Mouse (Mus musculus) lung, postnatal 14 days (tissue): ENCODE data around the gene Lim2.
A peak's percentile ranks its signal among the peaks of the same experiment; 100 is the strongest.

Source experiments
- DNase-seq: peaks from one replicate; pipeline ENCODE4 v3.0.0; 2021

Lim2 gene

DNA sequence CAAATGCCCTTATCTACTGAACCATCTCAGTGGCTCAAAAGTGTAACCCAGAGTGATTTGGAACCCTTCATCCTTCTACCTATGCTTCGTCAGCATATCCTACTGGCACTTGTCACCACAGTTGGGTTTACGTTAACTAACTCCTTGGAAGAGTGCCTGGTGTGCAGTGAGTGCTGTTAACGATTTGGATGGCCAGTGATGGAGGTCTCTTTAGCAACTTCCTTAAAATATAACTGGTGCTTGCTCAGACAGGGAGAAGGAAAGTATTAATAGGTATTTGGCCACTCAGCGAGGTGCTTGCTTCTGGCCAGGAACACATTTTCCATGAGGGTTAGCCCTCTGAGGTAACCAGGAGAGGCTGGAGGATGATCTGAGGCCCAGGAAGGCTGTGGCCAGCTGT, 20.3 kb downstream of the Lim2 start:
- no peak for DNase-seq

DNA sequence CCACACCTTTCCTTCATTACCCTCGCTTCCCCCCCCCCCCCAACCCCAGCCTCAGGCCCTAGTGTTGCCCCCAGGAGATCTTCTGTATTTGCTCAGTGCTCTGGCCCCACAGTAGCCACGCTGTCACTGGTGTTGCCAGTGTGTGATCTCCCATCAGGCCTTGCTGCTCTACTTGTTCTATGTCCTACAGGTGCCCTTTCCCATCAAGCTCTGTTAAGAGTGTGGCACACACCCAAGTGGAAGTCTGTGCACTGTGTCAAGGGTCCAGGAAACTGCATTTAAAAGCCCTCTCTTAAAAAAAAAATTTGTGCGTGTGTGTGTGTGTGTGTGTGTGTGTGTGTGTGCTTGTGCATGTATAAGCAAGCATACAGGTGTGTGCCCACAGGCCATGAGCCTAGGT, 20.8 kb downstream of the Lim2 start:
- DNase-seq: peak; percentile 19

- no peak for DNase-seq
These were observed 22.3 kb downstream of the Lim2 start for GRCm38 (mm10) chr7:43449811-43450210.

DNA sequence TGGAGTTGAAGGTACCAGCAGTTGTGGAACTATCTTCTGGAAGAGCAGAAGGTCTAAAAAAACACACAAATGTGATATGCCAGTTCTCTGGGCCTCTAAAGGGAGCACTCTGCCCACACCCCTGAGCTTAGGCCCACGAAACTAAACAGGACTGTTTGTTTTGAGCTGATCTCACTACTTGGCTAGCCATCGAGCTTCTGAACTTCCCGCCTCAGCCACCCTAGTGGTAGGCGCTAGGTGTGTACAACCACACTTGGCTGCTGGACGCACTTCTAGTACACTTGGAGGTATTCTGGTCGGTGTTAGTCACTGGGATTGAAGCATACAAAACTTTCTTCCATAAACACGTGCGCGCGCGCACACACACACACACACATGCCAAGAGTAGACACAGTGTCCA, 24.3 kb downstream of the Lim2 start:
- no peak for DNase-seq

DNA sequence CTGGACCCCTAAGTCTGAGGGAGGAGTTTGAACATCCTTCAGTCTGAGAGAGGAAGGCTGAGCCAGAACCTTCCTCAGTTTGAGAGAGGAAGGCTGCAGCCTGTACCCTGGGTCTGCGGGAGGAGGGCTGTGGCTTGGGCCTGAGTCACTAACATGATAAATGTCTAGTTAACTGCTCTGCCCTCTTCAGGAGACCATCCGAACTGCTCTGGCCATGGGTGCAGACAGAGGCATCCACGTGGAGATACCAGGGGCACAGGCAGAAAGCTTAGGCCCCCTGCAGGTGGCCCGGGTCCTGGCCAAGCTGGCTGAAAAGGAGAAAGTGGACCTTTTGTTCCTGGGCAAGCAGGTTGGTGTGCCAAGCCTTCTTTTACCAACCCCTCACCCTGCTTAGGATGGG, 25.1 kb downstream of the Lim2 start:
- DNase-seq: peak; percentile 28

DNA sequence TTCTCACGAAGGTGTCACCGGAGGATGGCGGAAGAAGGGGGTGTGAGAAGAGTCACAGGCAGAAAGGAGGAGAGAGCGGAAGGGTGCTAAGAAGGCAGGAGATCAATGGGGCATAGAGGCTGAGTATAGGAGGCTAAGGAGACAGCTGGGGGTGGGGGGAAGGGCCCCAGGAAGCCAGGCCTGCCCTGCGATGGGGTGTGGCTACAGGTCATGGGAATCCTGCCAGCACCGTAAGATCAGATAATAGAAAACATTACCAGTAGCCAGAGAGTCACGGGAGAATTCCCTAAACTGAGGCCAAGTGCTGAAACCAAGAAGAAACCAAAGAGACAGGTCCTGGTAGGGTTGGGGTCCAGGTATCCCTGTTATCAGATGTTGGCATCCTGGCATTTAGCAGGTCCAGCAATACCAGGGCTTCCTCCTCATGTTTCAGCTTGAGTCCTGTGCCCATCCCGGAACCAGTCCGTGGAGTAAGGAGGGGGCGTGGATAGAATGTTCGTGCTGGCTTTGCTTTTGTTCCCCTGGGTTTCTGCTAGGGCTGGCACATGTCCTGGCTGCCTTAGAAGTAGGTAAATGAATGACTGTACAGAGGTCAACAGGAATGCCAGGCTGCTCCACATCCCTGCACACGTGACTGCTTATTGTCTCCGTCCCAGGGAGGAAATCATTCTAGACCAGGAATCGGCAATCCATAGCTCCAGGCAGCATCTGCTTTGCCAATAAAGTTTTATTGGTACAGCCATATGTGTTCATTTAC, 26.3 kb downstream of the Lim2 start:
- no peak for DNase-seq

DNA sequence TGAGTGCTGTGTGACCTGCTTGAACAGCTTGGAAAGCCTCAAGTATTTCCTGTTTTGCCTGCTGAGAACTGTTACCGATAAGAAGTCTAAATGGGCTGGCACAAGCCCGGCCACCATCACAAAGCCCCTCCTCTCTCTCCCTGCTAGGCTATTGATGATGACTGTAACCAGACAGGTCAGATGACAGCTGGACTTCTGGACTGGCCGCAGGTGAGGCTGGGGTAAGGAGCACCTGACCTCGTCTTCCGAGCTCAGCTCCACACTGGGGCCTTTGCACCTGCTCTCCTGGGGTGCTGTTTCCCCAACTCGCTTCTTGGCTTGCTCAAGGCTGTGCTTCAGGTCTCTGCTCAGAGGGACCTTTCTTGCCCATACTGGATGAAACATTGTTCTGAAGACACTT, 26.9 kb downstream of the Lim2 start:
- no peak for DNase-seq

GRCm38 (mm10) chr7:43462851-43463250, 35.4 kb downstream of the Lim2 start, which contains the start of gene Vsig10l:
Vsig10l (plus strand) TSS chr7:43463151.
- no peak for DNase-seq

DNA sequence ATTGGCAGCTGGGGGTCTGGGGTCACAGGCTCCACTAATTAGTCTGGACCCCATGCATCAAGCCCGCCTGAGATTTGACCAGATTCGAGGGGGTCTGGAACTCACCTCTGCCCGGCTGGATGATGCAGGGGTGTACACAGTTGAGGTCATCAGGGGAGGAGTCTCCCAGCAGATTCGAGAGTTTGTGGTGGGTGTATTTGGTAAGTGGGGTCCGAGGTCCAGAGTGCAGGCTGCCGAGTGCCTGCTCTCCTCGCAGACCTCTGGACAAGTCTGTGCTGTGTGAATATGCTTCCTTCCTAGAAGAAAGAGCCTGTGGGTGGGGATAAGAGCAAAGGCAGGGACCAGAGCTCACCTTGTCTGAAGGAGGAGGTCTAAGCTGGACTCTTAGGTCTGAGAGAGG, 36.5 kb downstream of the Lim2 start:
- no peak for DNase-seq

DNA sequence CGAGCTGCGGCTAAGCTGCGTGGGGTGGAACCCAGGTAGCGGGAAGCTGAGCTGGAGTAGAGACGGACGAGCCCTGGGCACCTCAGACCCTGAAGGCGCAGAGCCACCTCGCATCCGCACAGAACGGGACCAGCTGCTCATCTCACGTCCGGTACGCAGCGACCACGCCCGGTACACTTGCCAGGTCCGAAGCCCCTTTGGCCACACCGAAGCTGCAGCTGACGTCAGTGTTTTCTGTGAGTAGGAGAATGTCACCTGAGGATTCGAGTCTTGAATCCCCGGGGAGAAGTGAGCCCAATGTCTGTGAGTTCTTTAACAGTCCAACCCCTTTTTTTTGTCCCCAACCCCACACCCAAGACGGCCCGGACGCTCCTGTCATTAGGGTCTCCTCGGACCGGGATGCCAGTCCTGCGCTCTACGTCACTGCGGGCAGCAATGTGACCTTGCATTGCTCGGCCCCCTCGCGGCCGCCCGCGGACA, 37.4 kb downstream of the Lim2 start:
- no peak for DNase-seq

DNA sequence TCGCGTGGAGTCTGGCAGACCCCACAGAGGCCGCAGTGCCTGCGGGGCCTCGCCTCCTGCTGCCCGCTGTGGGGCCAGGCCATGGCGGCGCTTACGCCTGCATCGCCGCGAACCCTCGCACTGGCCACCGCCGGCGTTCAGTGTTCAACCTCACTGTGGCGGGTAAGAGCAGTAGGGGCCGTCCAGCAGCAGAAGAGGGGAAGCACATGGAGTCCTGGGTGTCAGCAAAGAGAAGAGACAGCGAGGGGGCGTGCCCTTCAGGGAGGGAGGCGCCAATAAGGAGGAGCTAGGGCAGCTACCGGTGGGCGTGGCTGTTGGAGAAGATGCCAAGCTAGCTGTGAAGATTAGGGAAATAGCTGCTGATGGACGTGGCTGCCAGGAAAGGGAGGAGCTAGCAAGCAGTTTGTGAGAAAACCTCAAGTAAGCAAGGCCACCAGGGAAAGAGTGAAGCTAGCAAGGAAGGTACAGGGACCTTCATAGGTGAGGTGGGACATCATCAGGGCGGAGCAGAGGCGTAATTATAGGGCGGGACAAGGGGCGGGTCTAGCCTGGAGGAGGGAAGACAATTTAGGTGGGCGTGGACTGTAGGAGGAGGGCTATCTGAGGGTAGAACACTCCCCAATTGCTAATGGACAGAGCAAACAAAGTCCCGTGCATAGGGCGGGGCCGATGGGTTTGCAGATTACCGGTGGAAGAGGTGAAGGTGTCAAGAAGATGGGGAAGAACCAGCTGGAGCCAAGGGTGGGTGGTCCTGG, 38.1 kb downstream of the Lim2 start:
- DNase-seq: peak; percentile 91

DNA sequence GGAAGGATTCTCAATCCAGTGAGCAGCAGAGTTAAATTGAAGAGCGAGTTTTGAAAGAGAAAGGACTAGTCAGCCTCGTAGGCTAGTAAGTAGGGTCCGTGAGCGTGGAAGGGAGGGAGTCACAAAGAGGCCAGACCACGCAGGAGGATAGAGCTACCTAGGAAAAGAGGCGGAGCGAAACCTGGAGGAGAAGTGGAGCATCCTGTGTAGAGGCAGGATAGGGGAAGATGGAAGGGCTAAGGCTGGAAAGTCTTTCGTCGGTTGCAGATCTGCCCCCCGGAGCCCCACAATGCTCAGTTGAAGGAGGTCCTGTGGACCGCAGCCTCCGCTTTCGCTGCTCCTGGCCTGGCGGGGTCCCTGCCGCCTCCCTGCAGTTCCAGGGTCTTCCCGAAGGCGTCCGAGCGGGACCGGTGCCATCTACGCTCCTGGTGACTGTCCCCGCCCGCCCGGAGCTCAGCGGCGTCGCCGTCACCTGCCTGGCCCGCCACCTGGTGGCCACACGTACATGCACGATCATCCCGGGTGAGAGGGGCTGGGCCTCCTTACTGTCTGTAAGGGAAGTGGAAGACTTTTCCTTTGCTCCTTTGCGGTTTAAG, 38.7 kb downstream of the Lim2 start:
- DNase-seq: peak; percentile 86

- DNase-seq: peak; percentile 43
These were observed 42.9 kb downstream of the Lim2 start for GRCm38 (mm10) chr7:43470373-43470772.

- DNase-seq: no peak
These were observed 48.2 kb downstream of the Lim2 start for GRCm38 (mm10) chr7:43475706-43476105.

GRCm38 (mm10) chr7:43476376-43476775, 48.9 kb downstream of the Lim2 start:
- no peak for DNase-seq

GRCm38 (mm10) chr7:43481191-43481590, 53.7 kb downstream of the Lim2 start:
- DNase-seq: no peak

DNA sequence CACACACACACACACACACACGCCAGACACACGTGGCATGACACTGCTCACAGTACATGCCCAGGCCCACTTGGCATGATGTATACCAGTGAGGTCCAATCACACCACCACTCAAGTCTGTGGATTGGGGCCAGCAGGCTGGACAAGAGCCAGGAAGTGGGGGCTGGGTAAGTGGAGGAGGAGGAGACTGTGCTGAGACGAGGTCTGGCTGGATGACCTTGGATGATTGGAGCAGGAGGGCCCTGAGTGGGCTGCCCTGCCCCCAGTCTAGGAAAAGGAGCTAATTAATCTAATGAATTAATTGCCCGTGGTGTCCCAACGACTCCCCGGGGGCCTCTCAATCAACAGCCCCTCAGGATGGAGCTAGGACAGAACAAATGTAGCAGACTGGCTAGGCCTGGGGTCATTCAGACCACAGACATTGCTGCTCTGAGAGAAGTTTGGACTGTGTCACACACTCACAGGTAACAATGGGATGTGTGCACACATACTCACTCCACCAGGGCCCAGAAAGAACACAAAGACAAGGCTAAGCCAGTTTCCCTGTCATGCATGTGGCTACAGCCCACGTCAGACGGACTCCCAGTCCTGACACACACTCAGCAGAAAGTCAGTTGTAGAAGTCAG, 54.7 kb downstream of the Lim2 start:
- no peak for DNase-seq

GRCm38 (mm10) chr7:43483236-43483635, 55.8 kb downstream of the Lim2 start:
- DNase-seq: no peak
